9 mouse cellular contexts compared by ENCODE assay signal in the genomic region with DNA sequence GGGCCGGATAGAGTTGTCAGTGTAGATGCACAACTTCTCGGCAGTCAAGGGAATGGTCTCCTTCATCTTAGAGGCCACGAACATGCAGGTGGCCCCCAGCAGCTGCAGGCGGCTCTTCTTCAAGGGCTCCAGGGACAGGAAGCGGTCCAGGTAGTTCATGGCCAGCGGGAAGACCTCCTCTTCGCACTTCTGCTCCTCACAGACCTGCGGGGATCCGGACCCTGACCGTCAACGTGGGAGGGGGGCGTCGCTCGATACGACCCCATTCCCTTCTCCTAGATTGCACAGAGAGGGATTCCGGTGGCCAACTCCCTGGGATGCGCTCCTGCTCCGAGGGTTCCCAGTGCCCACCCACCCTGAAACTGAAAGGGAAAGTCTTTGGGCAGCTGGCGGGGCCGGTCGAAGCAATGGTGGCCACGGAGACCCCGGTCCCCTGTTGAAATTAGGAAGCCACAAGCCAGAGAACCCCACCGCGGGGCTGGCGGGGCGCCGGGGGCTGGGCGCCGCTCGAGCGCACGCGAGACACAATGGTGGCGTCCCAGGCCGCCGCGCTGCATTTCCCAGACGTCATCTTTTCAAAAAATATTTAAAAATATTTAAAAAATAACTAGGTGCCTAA. TPM values are rescaled to one million over a fixed set of nuclear protein-coding genes. Genes with fewer than 3 reads are reported as not detected.
DNase-seq lines count a peak whose midpoint lies in the region; ATAC-seq and TF ChIP-seq lines count a peak whose summit lies in the region.
"Had no signal": no experiment of that assay in that cellular context is flagged by ENCODE, and none has a peak within 500 bp of the region (broad histone marks: within the 10 kb centered on the region; RNA-seq: fewer than 3 reads in every experiment).

No protein-coding gene starts in this region.

- TF ChIP-seq CTCF in heart, adult 2 months (IDR thresholded peaks at IDR 0.05), result no peak
- TF ChIP-seq CTCF in bone marrow macrophage, adult 2 months (IDR thresholded peaks at IDR 0.05; ENCODE audit: low read depth, low read length), result no peak

- intact Hi-C loops in heart, adult 2 months (cut with DNase I), result loop anchor here (1.0 to 5.0 kb wide), 5 partner anchors 161 to 305 kb away; no protein-coding TSS in a partner anchor
- intact Hi-C loops in left cerebral cortex, postnatal 14 days (cut with DNase I), result loop anchor here (1.0 to 5.0 kb wide), 5 partner anchors 94 to 305 kb away; no protein-coding TSS in a partner anchor

- H3K27me3 ChIP-seq in heart, adult 2 months (ENCODE audit: control insufficient read depth, insufficient read depth, low read length), result no peaks in the 10 kb centered on the region
- H3K27me3 ChIP-seq in heart, embryonic 16.5 days (ENCODE audit: control insufficient read depth, insufficient read depth, low read length), result peaks cover 3% of the 10 kb centered on the region; the same call in 1 of the 2 replicates
- peaks cover 57% of the 10 kb centered on the region for H3K27me3 ChIP-seq in liver, embryonic 11.5 days (replicated peaks; ENCODE audit: control insufficient read depth, insufficient read depth, low read length)
- peaks cover 25% of the 10 kb centered on the region for H3K27me3 ChIP-seq in neural tube, embryonic 12.5 days (replicated peaks)

- no peak for DNase-seq in heart, adult 2 months
- DNase-seq in heart, adult 8-10 months (ENCODE audit: low spot score), result no peak
- peak; percentile 51 for DNase-seq in liver, embryonic 11.5 days (ENCODE audit: low spot score)
- no peak for DNase-seq in ovary, adult 18-20 months (ENCODE audit: low spot score)
- no peak for DNase-seq in left cerebral cortex, postnatal 14 days (ENCODE audit: low spot score in 2 of 2)

- peak overlapping the region; percentile 96 for H3K4me2 ChIP-seq in heart, embryonic 16.5 days (ENCODE audit: low read depth, low read length)
- H3K4me2 ChIP-seq in liver, embryonic 11.5 days, result peak overlapping the region; percentile 76
- peak overlapping the region; percentile 80 for H3K4me2 ChIP-seq in neural tube, embryonic 12.5 days (replicated peaks)

- peak overlapping the region; percentile 51 for H3K9ac ChIP-seq in heart, adult 2 months (ENCODE audit: low read depth, low read length)
- peak overlapping the region; percentile 86 for H3K9ac ChIP-seq in heart, embryonic 16.5 days (ENCODE audit: low read length)
- H3K9ac ChIP-seq in liver, embryonic 11.5 days (ENCODE audit: low read depth, low read length), result peak overlapping the region; percentile 56
- H3K9ac ChIP-seq in neural tube, embryonic 12.5 days, result peak overlapping the region; percentile 80

- no peak for TF ChIP-seq POLR2A in heart, adult 2 months (IDR thresholded peaks at IDR 0.05; ENCODE audit: insufficient read depth, low read depth, low read length)
- no peak for TF ChIP-seq POLR2A in bone marrow macrophage, adult 2 months (IDR thresholded peaks at IDR 0.05; ENCODE audit: borderline replicate concordance, low read depth, low read length)

- no peaks in the 10 kb centered on the region for H3K9me3 ChIP-seq in heart, embryonic 16.5 days (replicated peaks; ENCODE audit: control insufficient read depth, low read length)
- no peaks in the 10 kb centered on the region for H3K9me3 ChIP-seq in liver, embryonic 11.5 days (ENCODE audit: control insufficient read depth, low read length)
- no peaks in the 10 kb centered on the region for H3K9me3 ChIP-seq in neural tube, embryonic 12.5 days

- no peaks in the 10 kb centered on the region for H3K79me2 ChIP-seq in heart, adult 2 months (replicated peaks; ENCODE audit: control insufficient read depth, insufficient read depth, low read length)

- WGBS in heart, adult 2 months, result 2% methylated on average over 39 of the region's 39 CpGs
- under 1% methylated on average over 39 of the region's 39 CpGs for WGBS in heart, embryonic 16.5 days
- under 1% methylated on average over 39 of the region's 39 CpGs for WGBS in liver, embryonic 11.5 days
- under 1% methylated on average over 39 of the region's 39 CpGs for WGBS in neural tube, embryonic 12.5 days

- H3K27ac ChIP-seq in heart, adult 2 months, result peak overlapping the region; percentile 76
- H3K27ac ChIP-seq in bone marrow macrophage, adult 2 months (ENCODE audit: insufficient read depth, low read depth, low read length), result peak overlapping the region; percentile 82
- peak overlapping the region; percentile 56 for H3K27ac ChIP-seq in heart, embryonic 16.5 days (ENCODE audit: low read length)
- H3K27ac ChIP-seq in liver, embryonic 11.5 days (ENCODE audit: low read depth, low read length), result no peak overlapping the region; the same call in 1 of the 2 replicates
- H3K27ac ChIP-seq in neural tube, embryonic 12.5 days, result 0 out of 2 replicates have a peak overlapping the region, but pooled peaks have one; percentile 20

- H3K4me1 ChIP-seq in heart, adult 2 months (ENCODE audit: control insufficient read depth, insufficient read depth, low read length), result peaks cover 4% of the 10 kb centered on the region
- H3K4me1 ChIP-seq in bone marrow macrophage, adult 2 months (ENCODE audit: control insufficient read depth, insufficient read depth, low read length), result peaks cover 17% of the 10 kb centered on the region
- peaks cover 30% of the 10 kb centered on the region for H3K4me1 ChIP-seq in heart, embryonic 16.5 days (ENCODE audit: control insufficient read depth, insufficient read depth, low read length)
- H3K4me1 ChIP-seq in liver, embryonic 11.5 days (replicated peaks; ENCODE audit: control insufficient read depth, insufficient read depth, low read length), result peaks cover 11% of the 10 kb centered on the region; the same call in 1 of the 2 replicates
- peaks cover 55% of the 10 kb centered on the region for H3K4me1 ChIP-seq in neural tube, embryonic 12.5 days

- ATAC-seq in heart, embryonic 16.5 days (replicated peaks; ENCODE audit: extremely low read depth, insufficient read depth, low FRiP score), result no peak
- ATAC-seq in liver, embryonic 11.5 days (replicated peaks; ENCODE audit: low FRiP score), result no peak; the same call in 1 of the 2 replicates
- no peak for ATAC-seq in neural tube, embryonic 12.5 days (ENCODE audit: low FRiP score, low read depth)

- H3K36me3 ChIP-seq in heart, adult 2 months (ENCODE audit: control insufficient read depth, insufficient read depth, low read length), result no peaks in the 10 kb centered on the region
- peaks cover 24% of the 10 kb centered on the region for H3K36me3 ChIP-seq in heart, embryonic 16.5 days (ENCODE audit: control insufficient read depth, insufficient read depth)
- peaks cover 5% of the 10 kb centered on the region; the same call in 1 of the 2 replicates for H3K36me3 ChIP-seq in liver, embryonic 11.5 days (ENCODE audit: control insufficient read depth, insufficient read depth, low read length)
- H3K36me3 ChIP-seq in neural tube, embryonic 12.5 days, result peaks cover 30% of the 10 kb centered on the region

- no peak for TF ChIP-seq EP300 in heart, adult 2 months (IDR thresholded peaks at IDR 0.05; ENCODE audit: insufficient read depth, low read depth, low read length)

- peak overlapping the region; percentile 76 for H3K4me3 ChIP-seq in heart, adult 2 months
- peak overlapping the region; percentile 83 for H3K4me3 ChIP-seq in bone marrow macrophage, adult 2 months (ENCODE audit: insufficient read depth, low read length)
- peak overlapping the region; percentile 64 for H3K4me3 ChIP-seq in heart, embryonic 16.5 days (ENCODE audit: low read length)
- peak overlapping the region; percentile 60 for H3K4me3 ChIP-seq in liver, embryonic 11.5 days (ENCODE audit: low read depth, low read length)
- H3K4me3 ChIP-seq in neural tube, embryonic 12.5 days, result peak overlapping the region; percentile 61

RNA-seq across cellular contexts. Expression of gene Ccnd1, which starts 1.7 kb away (rescaled TPM):
- total RNA-seq in heart, adult 2 months (2021), result 10 to 100 TPM; 28.3 to 43.6 TPM
- 27.3 and 31.4 TPM in 2 replicates for polyA plus RNA-seq in heart, adult 2 months (2012; rRNA removed)
- total RNA-seq in heart, adult 8-10 months (2022), result 10 to 100 TPM; 30.1 to 64.0 (median 45.1) TPM
- 31.4 and 31.9 TPM in 2 replicates for polyA plus RNA-seq in bone marrow macrophage, adult 2 months (2012; ENCODE audit: insufficient read depth, insufficient read length, missing spikeins)
- polyA plus RNA-seq in heart, embryonic 16.5 days (2015; fragmentation: Nextera tagmentation; extraction: Ambion mirVana), result 45.6 and 55.2 TPM in 2 replicates
- polyA plus RNA-seq in liver, embryonic 11.5 days (2014; fragmentation: Nextera tagmentation; extraction: Ambion mirVana), result 60.5 and 69.2 TPM in 2 replicates
- polyA plus RNA-seq in neural tube, embryonic 12.5 days (2016; fragmentation: Nextera tagmentation; extraction: Ambion mirVana), result 140 and 159 TPM in 2 replicates
- 10 to 100 TPM; 26.3 to 39.2 TPM for total RNA-seq in left cerebral cortex, postnatal 14 days (2021)

RNA-seq across cellular contexts. Expression of gene LTO1, which starts 23.1 kb away (rescaled TPM):
- total RNA-seq in heart, adult 2 months (2021), result 10 to 100 TPM; 12.5 to 13.1 TPM
- polyA plus RNA-seq in heart, adult 2 months (2012; rRNA removed), result 12.1 and 15.7 TPM in 2 replicates
- total RNA-seq in heart, adult 8-10 months (2022), result 10 to 100 TPM; 14.6 to 18.2 (median 17.4) TPM
- 21.5 and 30.3 TPM in 2 replicates for polyA plus RNA-seq in bone marrow macrophage, adult 2 months (2012; ENCODE audit: insufficient read depth, insufficient read length, missing spikeins)
- polyA plus RNA-seq in heart, embryonic 16.5 days (2015; fragmentation: Nextera tagmentation; extraction: Ambion mirVana), result 20.2 and 23.7 TPM in 2 replicates
- polyA plus RNA-seq in liver, embryonic 11.5 days (2014; fragmentation: Nextera tagmentation; extraction: Ambion mirVana), result 16.2 and 20.9 TPM in 2 replicates
- polyA plus RNA-seq in neural tube, embryonic 12.5 days (2016; fragmentation: Nextera tagmentation; extraction: Ambion mirVana), result 34.6 and 36.7 TPM in 2 replicates
- total RNA-seq in left cerebral cortex, postnatal 14 days (2021), result 10 to 100 TPM; 20.2 to 25.2 TPM

RNA-seq across cellular contexts. Expression of gene Fgf15, which starts 41.7 kb away (rescaled TPM):
- total RNA-seq in heart, adult 2 months (2021), result not detected
- not detected in 2 replicates for polyA plus RNA-seq in heart, adult 2 months (2012; rRNA removed)
- total RNA-seq in heart, adult 8-10 months (2022), result not detected
- not detected in 2 replicates for polyA plus RNA-seq in bone marrow macrophage, adult 2 months (2012; ENCODE audit: insufficient read depth, insufficient read length, missing spikeins)
- polyA plus RNA-seq in heart, embryonic 16.5 days (2015; fragmentation: Nextera tagmentation; extraction: Ambion mirVana), result 0.20 TPM in 1 of 2 replicates, not detected in the other
- polyA plus RNA-seq in liver, embryonic 11.5 days (2014; fragmentation: Nextera tagmentation; extraction: Ambion mirVana), result 0.12 and 0.43 TPM in 2 replicates
- 48.1 and 59.1 TPM in 2 replicates for polyA plus RNA-seq in neural tube, embryonic 12.5 days (2016; fragmentation: Nextera tagmentation; extraction: Ambion mirVana)
- not detected for total RNA-seq in left cerebral cortex, postnatal 14 days (2021)
- total RNA-seq: left cerebral cortex, postnatal 10 days had no signal

Comparison
In these comparisons a context has a peak if more than half of its experiments do, and no peak if none do; other contexts are left out.
1. RNA of gene Fgf15, which starts 41.7 kb away (polyA plus RNA-seq): 48.1 to 59.1 TPM in neural tube, embryonic 12.5 days; 0.20 TPM in heart, embryonic 16.5 days, 0.12 to 0.43 TPM in liver, embryonic 11.5 days, not detected in heart, adult 2 months and not detected in bone marrow macrophage, adult 2 months; every median in the first group is over 10 times any median in the second.
2. Peak in every context shown above with its lines, with median percentiles within 50 percentile points of each other: H3K4me3 ChIP-seq, H3K9ac ChIP-seq and H3K4me2 ChIP-seq.